Mouse (Mus musculus): ENCODE measurements around the gene Akr1cl.

Akr1cl gene

GRCm38 (mm10) chr1:64988176-64988575 lies 44.4 kb downstream of the Akr1cl start:
- no peak for DNase-seq (ENCODE audit: low read depth)

GRCm38 (mm10) chr1:64986120-64986519 lies 46.4 kb downstream of the Akr1cl start:
- peak; percentile 57 for DNase-seq (ENCODE audit: low read depth)

GRCm38 (mm10) chr1:64983247-64983646 lies 49.3 kb downstream of the Akr1cl start:
- DNase-seq (ENCODE audit: low read depth): no peak

GRCm38 (mm10) chr1:64978321-64978799 lies 54.2 kb downstream of the Akr1cl start:
- no peak for DNase-seq (ENCODE audit: low read depth)

GRCm38 (mm10) chr1:64975346-64975745 lies 57.2 kb downstream of the Akr1cl start:
- no peak for DNase-seq (ENCODE audit: low read depth)

- DNase-seq (ENCODE audit: low read depth): no peak
Observed at GRCm38 (mm10) chr1:64970685-64971084, 61.9 kb downstream of the Akr1cl start.

All from c-Kit-positive CD71-negative TER-119-negative erythroid progenitor cells, embryonic 14.5 days (primary cell).